Comparison of ENCODE assay signal across 7 mouse cellular contexts in genomic region chr8:86585532-86585931, GRCm38 (mm10). TPM values are rescaled to one million over a fixed set of nuclear protein-coding genes. Genes with fewer than 3 reads are reported as not detected.
A peak's percentile ranks its signal among the peaks of the same experiment; 100 is the strongest.
DNase-seq lines count a peak whose midpoint lies in the region; ATAC-seq lines count a peak whose summit lies in the region.

No protein-coding gene starts in this region.

- H3K9me3 ChIP-seq in intestine, embryonic 16.5 days (ENCODE audit: control insufficient read depth, low read length), result no peaks in the 10 kb centered on the region

- peak; percentile 76 for ATAC-seq in intestine, embryonic 16.5 days

- peak overlapping the region; percentile 47 for H3K4me3 ChIP-seq in intestine, embryonic 16.5 days (ENCODE audit: low read length)

- H3K4me1 ChIP-seq in intestine, embryonic 16.5 days (ENCODE audit: control insufficient read depth, insufficient read depth, low read length), result no peaks in the 10 kb centered on the region

- peak overlapping the region; percentile 77 for H3K4me2 ChIP-seq in intestine, embryonic 16.5 days (ENCODE audit: low read depth, low read length)

- no peaks in the 10 kb centered on the region for H3K36me3 ChIP-seq in intestine, embryonic 16.5 days (ENCODE audit: control insufficient read depth, insufficient read depth, low read length)

- DNase-seq in adrenal gland, adult 8-10 months, result peak; percentile 60
- peak; percentile 71 for DNase-seq in embryo, embryonic 11.5 days (ENCODE audit: low read depth, low spot score)
- peak; percentile 48 to 68 for DNase-seq in gastrocnemius, postnatal 4 days (ENCODE audit: low spot score in 2 of 2)
- DNase-seq in left cerebral cortex, postnatal 25 days (ENCODE audit: low spot score in 2 of 2), result peak; percentile 77 to 88
- DNase-seq in mesoderm, embryonic 11.5 days (ENCODE audit: low read depth, low spot score), result peak; percentile 88
- peak; percentile 64 to 68 for DNase-seq in right cerebral cortex, postnatal 36 days (ENCODE audit: low spot score in 2 of 2)

- H3K27me3 ChIP-seq in intestine, embryonic 16.5 days (replicated peaks; ENCODE audit: control insufficient read depth, insufficient read depth, low read length), result no peaks in the 10 kb centered on the region

- no peak overlapping the region for H3K9ac ChIP-seq in intestine, embryonic 16.5 days (ENCODE audit: low read depth, low read length)

- 2% methylated on average over 16 of the region's 16 CpGs for WGBS in intestine, embryonic 16.5 days

- intact Hi-C loops in left cerebral cortex, postnatal 25 days (cut with DNase I), result loop anchor here (1.0 to 5.0 kb wide), 5 partner anchors 317 to 1128 kb away; partner anchors contain the start of gene Neto2

- no peak overlapping the region for H3K27ac ChIP-seq in intestine, embryonic 16.5 days (ENCODE audit: low read length)

RNA-seq across cellular contexts. Expression of gene Abcc12, which starts 5.0 kb away (rescaled TPM):
- under 1 TPM in 3 of 4 experiments, not detected in 1; 0.13 to 0.18 (median 0.17) TPM for total RNA-seq in adrenal gland, adult 8-10 months (2022)
- total RNA-seq in gastrocnemius, postnatal 4 days (2021), result under 1 TPM; 0.44 to 0.86 TPM
- polyA plus RNA-seq in intestine, embryonic 16.5 days (2015; fragmentation: Nextera tagmentation; extraction: Ambion mirVana), result 0.06 and 0.09 TPM in 2 replicates
- total RNA-seq in left cerebral cortex, postnatal 25 days (2021), result under 1 TPM; 0.23 to 0.46 TPM

RNA-seq across cellular contexts. Expression of gene Lonp2, which starts 38.3 kb away (rescaled TPM):
- total RNA-seq in adrenal gland, adult 8-10 months (2022), result 100 to 1,000 TPM; 103 to 127 (median 115) TPM
- total RNA-seq in gastrocnemius, postnatal 4 days (2021), result 10 to 100 TPM; 47.1 to 49.5 TPM
- 72.5 and 78.0 TPM in 2 replicates for polyA plus RNA-seq in intestine, embryonic 16.5 days (2015; fragmentation: Nextera tagmentation; extraction: Ambion mirVana)
- total RNA-seq in left cerebral cortex, postnatal 25 days (2021), result 10 to 100 TPM; 57.6 to 63.9 TPM
